Mouse (Mus musculus) MEL (cell line): ENCODE results near the gene Negr1.

Source experiments
- CHD2 ChIP-seq: IDR thresholded peaks from 2 replicates; pipeline ENCODE4 v1.6.1; 2011; ENCODE audit warnings: low read length, improper control_type of control experiment
- CTCF ChIP-seq, 3 experiments: IDR thresholded peaks in 2 of 3; conservative IDR thresholded peaks in 1 of 3; 2 replicates each; pipeline ENCODE4 v1.5.1; 2011 to 2012; ENCODE audit warnings: low read length in 3 of 3, low read depth in 2 of 3, mild to moderate bottlenecking in 2 of 3, improper control_type of control experiment in 1 of 3, inconsistent platforms in 1 of 3, mixed read lengths in 1 of 3, moderate library complexity in 1 of 3; ENCODE audit not compliant: control insufficient read depth in 1 of 3, insufficient read depth in 1 of 3, poor library complexity in 1 of 3, severe bottlenecking in 1 of 3
- E2F4 ChIP-seq: IDR thresholded peaks from 2 replicates; pipeline ENCODE4 v1.6.1; 2011; ENCODE audit warnings: low read depth, low read length, improper control_type of control experiment, borderline replicate concordance
- EP300 ChIP-seq, 2 experiments: IDR thresholded peaks; 2 replicates each; pipeline ENCODE4 v1.6.1; 2011; ENCODE audit warnings: improper control_type of control experiment in 2 of 2, low read length in 2 of 2, low read depth in 1 of 2, mild to moderate bottlenecking in 1 of 2
- HCFC1 ChIP-seq: IDR thresholded peaks from 2 replicates; pipeline ENCODE4 v1.6.1; 2012; ENCODE audit warnings: low read depth, mild to moderate bottlenecking, inconsistent platforms, low read length, improper control_type of control experiment, moderate library complexity
- MAFK ChIP-seq: IDR thresholded peaks from 2 replicates; pipeline ENCODE4 v1.6.1; 2011; ENCODE audit warnings: low read depth, mild to moderate bottlenecking, low read length, improper control_type of control experiment, borderline replicate concordance
- NELFE ChIP-seq: IDR thresholded peaks from 2 replicates; pipeline ENCODE4 v1.6.1; 2011; ENCODE audit warnings: low read depth, low read length, improper control_type of control experiment
- POLR2A ChIP-seq, 2 experiments: IDR thresholded peaks; 2 replicates each; pipeline ENCODE4 v1.6.1; 2011 to 2012; ENCODE audit warnings: low read length in 2 of 2, mild to moderate bottlenecking in 2 of 2, control low read depth in 1 of 2, improper control_type of control experiment in 1 of 2, low read depth in 1 of 2, moderate library complexity in 1 of 2; ENCODE audit not compliant: control insufficient read depth in 1 of 2, insufficient read depth in 1 of 2, poor library complexity in 1 of 2
- POLR2AphosphoS5 ChIP-seq: IDR thresholded peaks from 2 replicates; pipeline ENCODE4 v1.6.1; 2012; ENCODE audit warnings: low read depth, borderline replicate concordance, mild to moderate bottlenecking, inconsistent platforms, low read length, moderate library complexity, mixed read lengths
- TCF12 ChIP-seq: IDR thresholded peaks from 2 replicates; pipeline ENCODE4 v1.6.1; 2014; ENCODE audit warnings: low read depth, mild to moderate bottlenecking, inconsistent platforms, low read length, improper control_type of control experiment, moderate library complexity
- USF1 ChIP-seq: IDR thresholded peaks from 2 replicates; pipeline ENCODE4 v1.6.1; 2014; ENCODE audit warnings: low read depth, mild to moderate bottlenecking, inconsistent platforms, low read length, improper control_type of control experiment, moderate library complexity
- USF2 ChIP-seq, 2 experiments: IDR thresholded peaks; 2 replicates each; pipeline ENCODE4 v1.6.1; 2011 to 2012; ENCODE audit warnings: improper control_type of control experiment in 2 of 2, low read length in 2 of 2, borderline replicate concordance in 1 of 2, inconsistent platforms in 1 of 2, low read depth in 1 of 2, mild to moderate bottlenecking in 1 of 2; ENCODE audit not compliant: insufficient read depth in 1 of 2
- ZC3H11A ChIP-seq: IDR thresholded peaks from 2 replicates; pipeline ENCODE4 v1.6.1; 2012; ENCODE audit warnings: low read depth, mild to moderate bottlenecking, inconsistent platforms, low read length, improper control_type of control experiment

DNA sequence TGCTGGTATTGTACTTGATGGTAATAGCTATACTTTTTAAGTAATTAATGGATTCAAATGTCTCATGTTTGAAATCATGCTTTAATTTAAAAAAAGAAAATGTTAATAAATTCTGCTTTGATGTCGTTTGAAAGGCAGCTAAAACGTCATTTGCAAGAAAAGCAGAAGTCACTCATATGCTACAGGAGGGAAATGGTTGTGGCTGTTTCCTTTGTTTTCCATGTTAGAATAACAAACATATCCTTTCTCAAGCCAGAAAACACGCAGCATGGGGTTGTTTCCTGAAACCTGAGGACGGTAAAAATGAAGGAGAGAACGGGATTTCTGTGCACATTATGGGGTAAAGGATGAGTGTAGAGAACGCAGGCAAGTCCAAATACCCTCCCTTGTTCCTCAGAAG is 798.2 kb downstream of the Negr1 start:
- TF ChIP-seq CTCF (IDR thresholded peaks at IDR 0.05 in 2 of 3, conservative IDR thresholded peaks at IDR 0.05 in 1 of 3; ENCODE audit: control insufficient read depth in 1 of 3, insufficient read depth in 1 of 3, low read depth in 2 of 3, low read length in 3 of 3, poor library complexity in 1 of 3, severe bottlenecking in 1 of 3) = no peak
- TF ChIP-seq POLR2A (IDR thresholded peaks at IDR 0.05; ENCODE audit: control insufficient read depth in 1 of 2, insufficient read depth in 1 of 2, low read depth in 1 of 2, low read length in 2 of 2, poor library complexity in 1 of 2) = no peak
- no peak for TF ChIP-seq NELFE
- no peak for TF ChIP-seq HCFC1
- TF ChIP-seq ZC3H11A = no peak
- no peak for TF ChIP-seq EP300 (IDR thresholded peaks at IDR 0.05; ENCODE audit: low read depth in 1 of 2, low read length in 2 of 2)
- TF ChIP-seq POLR2AphosphoS5 = no peak
- no peak for TF ChIP-seq MAFK
- TF ChIP-seq CHD2 = no peak
- TF ChIP-seq TCF12 = no peak
- TF ChIP-seq USF1 = no peak
- no peak for TF ChIP-seq USF2 (IDR thresholded peaks at IDR 0.05; ENCODE audit: borderline replicate concordance in 1 of 2, insufficient read depth in 1 of 2, low read depth in 1 of 2, low read length in 2 of 2)
- TF ChIP-seq E2F4 = no peak
